Mouse (Mus musculus): ENCODE data around the gene Tspan14.

The Tspan14 gene

GRCm38 (mm10) chr14:40874565-40874964, 92.0 kb downstream of the Tspan14 start:
- no peak for DNase-seq (ENCODE audit: low read depth)

- no peak for DNase-seq (ENCODE audit: low read depth)
Measured at GRCm38 (mm10) chr14:40873961-40874360, 92.6 kb downstream of the Tspan14 start.

GRCm38 (mm10) chr14:40870598-40870997, 96.0 kb downstream of the Tspan14 start:
- no peak for DNase-seq (ENCODE audit: low read depth)

- no peak for DNase-seq (ENCODE audit: low read depth)
Measured at GRCm38 (mm10) chr14:40864811-40865514, 101.6 kb downstream of the Tspan14 start.

GRCm38 (mm10) chr14:40863659-40864058, 102.9 kb downstream of the Tspan14 start:
- DNase-seq (ENCODE audit: low read depth), result no peak

- DNase-seq (ENCODE audit: low read depth), result no peak
Measured at GRCm38 (mm10) chr14:40863022-40863421, 103.6 kb downstream of the Tspan14 start.

Data from c-Kit-positive CD71-negative TER-119-negative erythroid progenitor cells, embryonic 14.5 days (primary cell).